Mouse (Mus musculus) lung, postnatal 0 days (tissue): ENCODE measurements around the gene Prr7.

Experiments used
- CTCF ChIP-seq: IDR thresholded peaks from 2 replicates; pipeline ENCODE4 v1.5.1; 2016; ENCODE audit warnings: antibody characterized with exemption, mild to moderate bottlenecking
- EP300 ChIP-seq: IDR thresholded peaks from 2 replicates; pipeline ENCODE4 v1.6.1; 2016; ENCODE audit warnings: antibody characterized with exemption, mild to moderate bottlenecking, control low read depth

DNA sequence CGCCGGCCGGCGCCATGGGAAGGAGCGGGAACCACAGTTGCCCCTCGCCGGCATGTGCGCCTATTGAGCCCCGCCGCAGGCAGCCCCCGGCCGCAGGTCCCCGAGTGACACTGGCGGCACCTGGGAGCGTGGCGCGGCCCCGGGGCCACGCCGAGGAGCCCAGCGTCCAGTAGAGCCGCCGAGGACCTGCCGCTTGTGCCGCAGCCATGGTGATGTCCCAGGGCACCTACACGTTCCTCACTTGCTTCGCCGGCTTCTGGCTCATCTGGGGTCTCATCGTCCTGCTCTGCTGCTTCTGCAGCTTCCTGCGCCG, 7.7 kb downstream of the Prr7 start:
- no peak for TF ChIP-seq CTCF
- TF ChIP-seq EP300, result no peak
